Mouse (Mus musculus) myocyte (in vitro differentiated cells): ENCODE measurements around the gene Fancl. TPM values are rescaled to one million over a fixed set of nuclear protein-coding genes. Genes with fewer than 3 reads are reported as not detected.

Source experiments
- H3K27me3 ChIP-seq: one replicate; pipeline ENCODE4 v1.6.1; 2011; ENCODE audit not compliant: control insufficient read depth, insufficient read depth, insufficient read length
- H3K36me3 ChIP-seq: one replicate; pipeline ENCODE4 v1.6.1; 2011; ENCODE audit not compliant: control insufficient read depth, insufficient read depth
- H3K4me2 ChIP-seq: one replicate; pipeline ENCODE4 v1.6.1; 2011; ENCODE audit warnings: low read depth, control low read depth
- H3K4me3 ChIP-seq: one replicate; pipeline ENCODE4 v1.5.1; 2011; ENCODE audit warnings: mild to moderate bottlenecking, control low read depth, moderate library complexity
- H3K79me2 ChIP-seq: one replicate; pipeline ENCODE4 v1.6.1; 2011; ENCODE audit not compliant: control insufficient read depth, insufficient read depth
- H3ac ChIP-seq: one replicate; pipeline ENCODE4 v1.6.1; 2011; ENCODE audit not compliant: control insufficient read depth, insufficient read length
- CEBPB ChIP-seq: IDR thresholded peaks from 2 replicates; pipeline ENCODE4 v1.6.1; 2011; ENCODE audit warnings: mild to moderate bottlenecking, moderate library complexity; ENCODE audit not compliant: poor library complexity, insufficient read depth, severe bottlenecking
- E2F4 ChIP-seq: IDR thresholded peaks from one replicate; pipeline ENCODE4 v1.6.1; 2011; ENCODE audit warnings: mild to moderate bottlenecking, control low read depth, moderate library complexity; ENCODE audit not compliant: insufficient read depth
- MAX ChIP-seq: IDR thresholded peaks from one replicate; pipeline ENCODE4 v1.6.1; 2011; ENCODE audit warnings: low read depth, mild to moderate bottlenecking, control low read depth
- MYOD1 ChIP-seq, 3 experiments: IDR thresholded peaks; one replicate each; pipeline ENCODE4 v1.6.1; 2011; ENCODE audit warnings: control low read depth in 2 of 3, low read depth in 2 of 3, mild to moderate bottlenecking in 2 of 3, moderate library complexity in 1 of 3; ENCODE audit not compliant: insufficient read length in 2 of 3, control insufficient read depth in 1 of 3
- MYOG ChIP-seq, 3 experiments: IDR thresholded peaks; one replicate each; pipeline ENCODE4 v1.6.1; 2011; ENCODE audit warnings: control low read depth in 2 of 3, low read depth in 2 of 3, mild to moderate bottlenecking in 2 of 3; ENCODE audit not compliant: insufficient read length in 2 of 3, control insufficient read depth in 1 of 3, insufficient read depth in 1 of 3
- POLR2A ChIP-seq: IDR thresholded peaks from one replicate; pipeline ENCODE4 v1.6.1; 2011; ENCODE audit warnings: low read depth, mild to moderate bottlenecking, control low read depth, moderate library complexity; ENCODE audit not compliant: insufficient read length
- POLR2AphosphoS2 ChIP-seq: IDR thresholded peaks from one replicate; pipeline ENCODE4 v1.6.1; 2011; ENCODE audit warnings: low read depth, control low read depth; ENCODE audit not compliant: insufficient read length
- REST ChIP-seq: IDR thresholded peaks from one replicate; pipeline ENCODE4 v1.6.1; 2011; ENCODE audit warnings: mild to moderate bottlenecking, control low read depth, moderate library complexity; ENCODE audit not compliant: insufficient read depth, insufficient read length
- SRF ChIP-seq: IDR thresholded peaks from one replicate; pipeline ENCODE4 v1.6.1; 2011; ENCODE audit warnings: low read depth; ENCODE audit not compliant: control insufficient read depth, insufficient read length
- TCF3 ChIP-seq: IDR thresholded peaks from one replicate; pipeline ENCODE4 v1.6.1; 2011; ENCODE audit warnings: low read depth, control low read depth; ENCODE audit not compliant: insufficient read length
- USF1 ChIP-seq: IDR thresholded peaks from one replicate; pipeline ENCODE4 v1.6.1; 2011; ENCODE audit warnings: low read depth, mild to moderate bottlenecking, control low read depth, moderate library complexity
- polyA plus RNA-seq: library from polyadenylated mRNA; unstranded; fragments of >200 nt; fragmentation: generic; extraction: Trizol; gene quantifications from one replicate; pipeline ENCODE4 v1.2.1, GENCODE M21; 2012; ENCODE audit warnings: missing spikeins

The Fancl gene
- polyA plus RNA-seq, 1 experiment: 9.8 TPM

DNA sequence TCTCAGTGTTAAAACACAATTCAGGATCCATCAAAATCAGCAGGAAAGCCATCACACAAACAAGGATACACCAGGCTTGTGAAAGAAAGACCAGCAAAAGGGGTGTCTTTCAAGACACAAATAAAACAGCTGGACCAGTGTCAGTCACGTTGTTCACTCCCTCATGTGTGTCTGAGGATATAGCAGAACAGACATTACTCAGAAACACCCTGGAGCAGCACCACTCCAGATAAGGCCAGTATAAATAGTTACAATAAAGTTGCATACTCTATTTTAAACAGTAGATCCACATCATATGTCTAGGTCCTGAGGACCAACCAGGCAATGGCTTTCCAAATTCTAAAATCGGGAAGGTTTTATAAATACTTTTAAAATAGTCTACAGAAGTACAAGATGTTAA, 130.2 kb downstream of the Fancl start:
- no peaks in the 10 kb centered on the region for H3K36me3 ChIP-seq
- no peaks in the 10 kb centered on the region for H3K27me3 ChIP-seq
- no peak overlapping the region for H3ac ChIP-seq
- H3K4me2 ChIP-seq: no peak overlapping the region
- TF ChIP-seq POLR2AphosphoS2 (no peak), MYOD1 (IDR thresholded peaks at IDR 0.05; ENCODE audit: control insufficient read depth in 1 of 3, insufficient read length in 2 of 3, low read depth in 2 of 3) (no peak), SRF (no peak), CEBPB (no peak), MAX (no peak), REST (no peak), E2F4 (no peak), MYOG (IDR thresholded peaks at IDR 0.05; ENCODE audit: control insufficient read depth in 1 of 3, insufficient read depth in 1 of 3, insufficient read length in 2 of 3, low read depth in 2 of 3) (no peak), USF1 (no peak), TCF3 (no peak)
- no peaks in the 10 kb centered on the region for H3K79me2 ChIP-seq
- no peak overlapping the region for H3K4me3 ChIP-seq

DNA sequence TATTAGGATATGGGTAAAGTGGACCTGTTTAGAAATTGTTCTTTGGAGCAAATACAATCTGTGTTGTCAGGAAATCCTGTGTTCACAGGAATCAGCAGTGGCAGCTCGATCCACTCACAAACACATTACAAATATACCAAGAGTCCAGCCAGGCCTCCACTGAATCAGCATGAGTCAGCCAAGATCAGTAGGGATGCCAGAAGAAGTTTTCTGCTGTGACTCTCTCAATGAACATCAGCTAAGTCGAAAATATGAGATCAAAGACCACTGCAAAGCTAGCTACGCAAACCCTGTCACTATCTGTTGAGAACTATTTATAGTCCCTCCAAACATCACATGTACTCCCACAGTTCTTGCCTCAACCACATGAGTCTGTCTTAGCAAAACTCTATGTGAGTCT, 133.1 kb downstream of the Fancl start:
- H3K4me3 ChIP-seq: no peak overlapping the region
- no peaks in the 10 kb centered on the region for H3K27me3 ChIP-seq
- H3K4me2 ChIP-seq: no peak overlapping the region

More for the DNA sequence above, 133.1 kb downstream of the Fancl start:
- no peak overlapping the region for H3ac ChIP-seq
- no peak for TF ChIP-seq REST
- no peak for TF ChIP-seq SRF
- no peak for TF ChIP-seq USF1
- TF ChIP-seq MYOG (IDR thresholded peaks at IDR 0.05; ENCODE audit: control insufficient read depth in 1 of 3, insufficient read depth in 1 of 3, insufficient read length in 2 of 3, low read depth in 2 of 3): no peak
- TF ChIP-seq POLR2A: no peak
- no peak for TF ChIP-seq MYOD1 (IDR thresholded peaks at IDR 0.05; ENCODE audit: control insufficient read depth in 1 of 3, insufficient read length in 2 of 3, low read depth in 2 of 3)
- no peaks in the 10 kb centered on the region for H3K36me3 ChIP-seq
- no peaks in the 10 kb centered on the region for H3K79me2 ChIP-seq

Other genes with a start within 250 kb of the Fancl start
- gene 5730522E02Rik, start 175.4 kb upstream of the Fancl start, polyA plus RNA-seq: not detected
- gene Gm6899, start 207.1 kb downstream of the Fancl start, polyA plus RNA-seq: not detected
- gene Vrk2, start 207.9 kb downstream of the Fancl start, polyA plus RNA-seq: 4.8 TPM